Comparison of ENCODE assay signal across 16 mouse cellular contexts in the genomic region with DNA sequence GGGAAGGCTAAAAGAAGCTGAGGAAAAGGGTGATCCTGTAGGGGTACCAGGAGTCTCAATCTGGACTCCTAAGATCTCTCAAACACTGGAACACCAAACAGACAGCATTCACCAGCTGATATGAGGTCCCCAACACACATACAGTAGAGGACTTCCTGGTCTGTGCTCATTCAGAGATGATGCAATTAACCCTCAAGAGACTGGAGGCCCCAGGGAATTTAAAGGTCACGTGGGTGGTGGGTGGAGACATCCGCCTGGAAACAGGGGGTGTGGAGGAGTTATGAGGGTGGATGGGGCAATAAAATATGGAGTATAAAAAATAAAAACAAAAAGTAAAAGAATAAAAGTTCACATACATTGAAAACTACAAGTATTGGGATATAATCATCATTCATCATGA.
"Had no signal": no experiment of that assay in that cellular context is flagged by ENCODE, and none has a peak within 500 bp of the region (broad histone marks: within the 10 kb centered on the region; RNA-seq: fewer than 3 reads in every experiment).

No protein-coding gene starts in this region.

- H3K4me2 ChIP-seq: neural tube, embryonic 13.5 days; neural tube, embryonic 15.5 days; stomach, embryonic 15.5 days had no signal

- DNase-seq: retina, postnatal 1 day; right cerebral cortex, adult 18-20 months; right cerebral cortex, postnatal 14 days; right cerebral cortex, postnatal 25 days; right cerebral cortex, postnatal 4 days; spleen, adult 18-20 months; thymus, adult 18-20 months; thymus, adult 2 months; thymus, postnatal 14 days; thymus, postnatal 25 days; thymus, postnatal 36 days; thymus, postnatal 4 days had no signal

- H3K27ac ChIP-seq: neural tube, embryonic 13.5 days; neural tube, embryonic 15.5 days; stomach, embryonic 15.5 days; stomach, postnatal 0 days had no signal

- H3K27me3 ChIP-seq: neural tube, embryonic 13.5 days; neural tube, embryonic 15.5 days; stomach, embryonic 15.5 days had no signal

- H3K9ac ChIP-seq: neural tube, embryonic 13.5 days; neural tube, embryonic 15.5 days; stomach, embryonic 15.5 days had no signal

- H3K4me3 ChIP-seq: neural tube, embryonic 13.5 days; neural tube, embryonic 15.5 days; stomach, embryonic 15.5 days had no signal

- H3K4me1 ChIP-seq: neural tube, embryonic 13.5 days; neural tube, embryonic 15.5 days; stomach, embryonic 15.5 days had no signal

- H3K36me3 ChIP-seq: neural tube, embryonic 13.5 days; neural tube, embryonic 15.5 days; stomach, embryonic 15.5 days had no signal

- H3K9me3 ChIP-seq: neural tube, embryonic 13.5 days; neural tube, embryonic 15.5 days; stomach, embryonic 15.5 days had no signal
